Mouse (Mus musculus) liver, embryonic 16.5 days (tissue): ENCODE data around the gene Kitl. TPM values are rescaled to one million over a fixed set of nuclear protein-coding genes. Genes with fewer than 3 reads are reported as not detected.

Experiments used
- ATAC-seq: fragments of 200-750 bp; cut with Nextera tagmentation; 2 replicates; pipeline ENCODE4 v1.8.0; 2017; ENCODE audit warnings: low read depth, mild to moderate bottlenecking, moderate number of reproducible peaks, moderate library complexity
- H3K27ac ChIP-seq: fragments of 300-500 bp; sonication (generic); 2 replicates; pipeline ENCODE4 v1.5.1; 2014; ENCODE audit warnings: mild to moderate bottlenecking, low read length
- H3K27me3 ChIP-seq: fragments of 300-500 bp; sonication (generic); 2 replicates; pipeline ENCODE4 v1.6.1; 2014; ENCODE audit warnings: low read depth, low read length, mixed read lengths; ENCODE audit not compliant: control insufficient read depth, insufficient read depth
- H3K36me3 ChIP-seq: fragments of 300-500 bp; sonication (generic); 2 replicates; pipeline ENCODE4 v1.6.1; 2014; ENCODE audit warnings: mild to moderate bottlenecking; ENCODE audit not compliant: control insufficient read depth, insufficient read depth
- H3K4me1 ChIP-seq: fragments of 300-500 bp; sonication (generic); 2 replicates; pipeline ENCODE4 v1.6.1; 2014; ENCODE audit warnings: low read depth, low read length, mixed read lengths; ENCODE audit not compliant: control insufficient read depth
- H3K4me2 ChIP-seq: fragments of 300-500 bp; sonication (generic); 2 replicates; pipeline ENCODE4 v1.6.1; 2014; ENCODE audit warnings: low read depth, low read length, mixed read lengths
- H3K4me3 ChIP-seq: fragments of 300-500 bp; sonication (generic); 2 replicates; pipeline ENCODE4 v1.5.1; 2014; ENCODE audit warnings: low read depth, mild to moderate bottlenecking, low read length
- H3K9ac ChIP-seq: fragments of 300-500 bp; sonication (generic); 2 replicates; pipeline ENCODE4 v1.6.1; 2014; ENCODE audit warnings: low read depth, low read length
- H3K9me3 ChIP-seq: fragments of 300-500 bp; sonication (generic); replicated peaks from 2 replicates; pipeline ENCODE4 v1.6.1; 2016; ENCODE audit warnings: low read length; ENCODE audit not compliant: control insufficient read depth
- WGBS: fragments of 180-500 bp; shearing (Covaris S2); extraction: QIAGEN DNeasy Blood & Tissue Kit; methylation state at CpG from one replicate; pipeline ENCODE4 v1.1.7; 2014; ENCODE audit not compliant: insufficient replicate concordance; 5-methylcytosine and 5-hydroxymethylcytosine counted together
- polyA plus RNA-seq: library from polyadenylated mRNA; unstranded; fragments of >200 nt; fragmentation: Nextera tagmentation; extraction: Ambion mirVana; gene quantifications from 2 replicates; pipeline ENCODE4 v1.2.1, GENCODE M21; 2015

Kitl gene
- polyA plus RNA-seq, 1 experiment from 2014 or later = 6.3 TPM

DNA sequence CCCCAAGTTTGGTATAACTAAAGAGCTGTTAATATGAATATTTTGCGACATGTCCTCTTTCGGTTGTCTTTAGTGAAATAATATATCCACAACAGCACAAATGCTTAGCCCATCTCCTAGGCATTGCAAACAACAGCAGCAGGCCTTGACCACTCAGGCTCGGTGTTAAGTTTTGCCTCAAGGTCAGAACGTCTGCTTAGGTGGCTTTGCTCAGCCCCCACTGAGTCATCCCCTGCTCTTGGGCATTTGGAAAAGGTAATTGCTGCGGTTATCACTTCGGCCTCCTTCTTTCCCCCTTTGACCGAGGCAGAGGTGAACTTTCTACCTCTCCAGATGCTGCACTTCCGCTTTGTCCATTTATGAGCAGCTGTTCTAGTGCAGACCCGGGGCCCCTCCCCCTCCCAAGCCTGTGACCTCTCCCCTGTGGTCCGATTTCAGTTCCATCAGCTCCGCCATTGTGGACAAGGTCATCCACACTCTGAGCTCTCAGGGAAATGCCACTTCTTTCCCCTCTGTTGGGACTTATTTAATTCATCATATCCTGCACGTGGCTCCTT, 23.0 kb downstream of the Kitl start:
- 55% methylated on average over 12 of the region's 12 CpGs for WGBS

DNA sequence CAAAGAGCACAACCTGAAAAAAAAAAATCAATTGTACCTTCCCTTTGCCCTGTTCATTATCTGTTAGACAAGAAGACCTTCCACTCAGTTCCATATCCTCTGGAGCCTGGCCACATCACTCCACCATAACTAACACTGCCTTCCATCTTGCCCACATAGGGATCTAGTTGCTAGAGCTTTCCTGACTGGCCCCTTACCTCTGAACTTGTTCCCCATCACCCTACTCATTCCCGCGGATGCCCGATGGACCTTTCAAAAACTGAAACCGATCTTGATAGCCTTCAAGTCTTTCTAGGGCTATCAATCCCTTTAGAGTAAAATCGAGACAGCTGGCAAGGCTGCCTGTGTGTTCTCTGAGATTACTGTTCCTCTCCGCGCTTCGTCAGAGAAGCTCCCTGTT, 23.6 kb downstream of the Kitl start:
- Histone ChIP-seq H3K4me2 (no peak overlapping the region), H3K4me1 (peaks cover 2% of the 10 kb centered on the region; the same call in 1 of the 2 replicates), H3K9ac (no peak overlapping the region), H3K27ac (peak overlapping the region; percentile 30; the same call in 1 of the 2 replicates), H3K27me3 (no peaks in the 10 kb centered on the region), H3K4me3 (no peak overlapping the region), H3K36me3 (no peaks in the 10 kb centered on the region), H3K9me3 (no peaks in the 10 kb centered on the region)
- ATAC-seq = peak; percentile 31; the same call in 1 of the 2 replicates
- 69% methylated on average over 8 of the region's 8 CpGs for WGBS

More for the DNA sequence above, 23.0 kb downstream of the Kitl start:
- peak; percentile 58 for ATAC-seq
- peaks cover 2% of the 10 kb centered on the region; the same call in 1 of the 2 replicates for H3K4me1 ChIP-seq
- peak overlapping the region; percentile 10; the same call in 1 of the 2 replicates for H3K27ac ChIP-seq
- no peak overlapping the region for H3K9ac ChIP-seq
- H3K36me3 ChIP-seq = no peaks in the 10 kb centered on the region
- H3K4me2 ChIP-seq = no peak overlapping the region
- no peaks in the 10 kb centered on the region for H3K27me3 ChIP-seq
- no peaks in the 10 kb centered on the region for H3K9me3 ChIP-seq
- H3K4me3 ChIP-seq = no peak overlapping the region

DNA sequence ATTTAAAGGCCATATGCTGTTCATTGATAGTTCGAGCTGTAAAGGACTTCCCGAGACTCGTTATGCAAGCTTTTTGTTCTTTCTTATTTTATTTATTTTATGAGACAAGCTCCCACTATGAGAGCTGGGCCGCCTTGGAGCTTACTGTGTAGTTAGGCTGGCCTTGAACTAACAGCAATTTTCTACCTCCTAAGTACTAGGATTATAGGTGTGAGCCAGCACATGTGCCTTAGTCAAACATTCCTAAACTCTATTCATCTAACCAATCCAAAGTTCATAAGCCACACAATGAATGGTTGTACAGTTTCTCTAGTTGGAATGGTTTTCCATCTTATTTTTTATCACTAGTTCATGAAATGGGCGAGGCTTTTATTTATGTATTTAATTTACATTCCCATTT, 28.3 kb downstream of the Kitl start:
- H3K9ac ChIP-seq = no peak overlapping the region
- no peak overlapping the region for H3K27ac ChIP-seq
- no peak for ATAC-seq
- no peak overlapping the region for H3K4me3 ChIP-seq
- no peaks in the 10 kb centered on the region for H3K36me3 ChIP-seq
- 60% methylated on average over 5 of the region's 5 CpGs for WGBS
- no peaks in the 10 kb centered on the region for H3K9me3 ChIP-seq
- H3K4me1 ChIP-seq = peaks cover 2% of the 10 kb centered on the region; the same call in 1 of the 2 replicates
- no peak overlapping the region for H3K4me2 ChIP-seq
- no peaks in the 10 kb centered on the region for H3K27me3 ChIP-seq

DNA sequence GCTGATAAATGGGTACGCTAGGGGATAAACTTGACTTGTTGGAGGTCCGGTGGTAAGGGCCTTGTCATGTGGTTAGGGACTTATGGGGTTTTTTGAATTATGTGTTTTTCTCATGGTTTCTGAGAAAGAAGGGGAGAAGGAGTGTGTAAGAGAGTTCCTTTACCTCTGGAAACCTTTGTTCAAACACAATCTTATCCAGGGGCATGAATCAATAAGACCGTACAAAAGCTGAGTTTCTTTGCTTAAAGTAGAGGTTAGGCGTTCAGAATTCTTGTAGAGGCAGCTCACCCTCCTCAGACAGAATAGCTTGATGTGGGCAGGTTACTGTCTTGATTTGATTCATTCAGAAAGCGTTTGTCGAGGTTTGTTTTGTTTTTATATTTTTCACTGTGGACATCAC, 28.7 kb downstream of the Kitl start:
- no peak overlapping the region for H3K27ac ChIP-seq
- H3K36me3 ChIP-seq = no peaks in the 10 kb centered on the region
- no peak overlapping the region for H3K4me3 ChIP-seq
- H3K4me2 ChIP-seq = no peak overlapping the region
- H3K9me3 ChIP-seq = no peaks in the 10 kb centered on the region
- no peaks in the 10 kb centered on the region for H3K27me3 ChIP-seq
- H3K4me1 ChIP-seq = peaks cover 2% of the 10 kb centered on the region; the same call in 1 of the 2 replicates
- ATAC-seq = no peak
- no peak overlapping the region for H3K9ac ChIP-seq
- 62% methylated on average over 6 of the region's 6 CpGs for WGBS

DNA sequence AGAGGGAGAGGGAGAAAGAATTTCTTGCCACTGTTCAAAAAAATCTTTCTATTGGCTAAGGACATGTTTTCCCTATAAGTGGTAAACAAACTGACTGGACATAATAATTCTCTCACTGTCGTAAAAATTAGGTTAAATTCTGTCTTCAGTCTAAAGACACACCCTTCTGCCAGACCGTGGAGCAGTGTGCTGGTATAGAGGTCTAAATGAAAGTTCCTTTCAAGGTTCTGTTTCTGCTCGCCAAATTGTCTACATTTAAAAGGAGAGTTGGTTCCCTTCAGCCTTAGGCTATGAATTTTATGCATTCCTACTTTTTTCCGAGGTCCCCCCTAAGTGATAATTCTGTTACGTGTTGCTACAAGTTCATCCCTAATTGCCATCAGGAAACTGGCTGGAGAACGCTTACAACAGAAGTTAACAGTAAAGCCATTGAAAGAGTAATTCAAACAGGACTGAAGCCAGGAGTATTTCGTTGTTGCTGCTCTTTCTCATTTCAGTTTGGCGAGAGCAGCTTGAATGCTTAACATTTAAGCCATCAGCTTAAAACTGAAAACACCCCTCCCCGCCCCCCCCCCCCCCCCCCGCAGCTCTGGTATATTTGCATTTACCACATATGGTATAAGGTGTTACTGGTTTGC, 35.8 kb downstream of the Kitl start:
- Histone ChIP-seq H3K27me3 (no peaks in the 10 kb centered on the region), H3K4me2 (no peak overlapping the region), H3K36me3 (no peaks in the 10 kb centered on the region; the same call in 1 of the 2 replicates), H3K27ac (no peak overlapping the region), H3K9ac (no peak overlapping the region), H3K4me3 (no peak overlapping the region), H3K9me3 (no peaks in the 10 kb centered on the region), H3K4me1 (no peaks in the 10 kb centered on the region)
- ATAC-seq = no peak
- 58% methylated on average over 9 of the region's 10 CpGs for WGBS

DNA sequence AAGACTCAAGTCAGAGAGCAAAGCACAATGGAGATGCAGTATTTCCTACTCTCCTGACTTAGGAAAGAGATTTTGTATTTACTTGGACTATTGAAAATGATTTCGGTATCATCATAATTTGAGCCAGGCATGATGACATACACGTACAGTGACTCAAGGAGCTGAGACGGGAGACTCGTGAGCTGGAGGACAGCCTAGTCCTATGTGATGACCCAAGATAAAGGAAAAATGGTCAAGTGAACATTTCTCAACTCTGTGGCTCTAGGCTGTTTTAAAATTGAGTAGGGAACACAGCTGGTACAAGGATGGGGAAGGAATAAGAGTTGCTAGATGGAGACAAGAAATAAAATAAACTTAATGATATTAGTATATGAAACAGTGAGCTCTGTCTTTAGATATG, 37.0 kb downstream of the Kitl start:
- 78% methylated on average over 4 of the region's 4 CpGs for WGBS

DNA sequence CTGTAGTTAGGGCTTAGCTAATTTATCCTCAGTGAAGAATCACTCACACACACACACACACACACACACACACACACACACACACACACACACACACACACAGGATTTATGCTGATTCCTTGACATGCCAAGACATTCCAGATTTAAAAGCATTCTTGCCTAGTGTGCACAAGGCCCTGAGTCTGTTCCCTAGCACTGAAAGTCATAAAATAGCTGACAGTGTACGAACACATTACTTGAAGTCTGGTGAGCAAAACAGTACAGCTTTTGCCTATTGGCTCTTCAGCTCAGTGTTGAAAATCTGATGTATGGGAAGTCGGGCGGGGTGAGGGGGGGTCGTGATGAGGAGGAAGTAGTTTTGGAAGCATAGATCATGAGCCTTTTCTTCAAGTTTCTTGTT, 37.5 kb downstream of the Kitl start:
- Histone ChIP-seq H3K9ac (no peak overlapping the region), H3K27me3 (no peaks in the 10 kb centered on the region), H3K36me3 (no peaks in the 10 kb centered on the region; the same call in 1 of the 2 replicates), H3K4me3 (no peak overlapping the region), H3K4me2 (no peak overlapping the region), H3K27ac (no peak overlapping the region), H3K9me3 (no peaks in the 10 kb centered on the region), H3K4me1 (no peaks in the 10 kb centered on the region)
- 64% methylated on average over 4 of the region's 4 CpGs for WGBS
- ATAC-seq = no peak

More for the DNA sequence above, 37.0 kb downstream of the Kitl start:
- Histone ChIP-seq H3K27ac (no peak overlapping the region), H3K27me3 (no peaks in the 10 kb centered on the region), H3K4me3 (no peak overlapping the region), H3K4me2 (no peak overlapping the region), H3K9me3 (no peaks in the 10 kb centered on the region), H3K4me1 (no peaks in the 10 kb centered on the region), H3K36me3 (no peaks in the 10 kb centered on the region; the same call in 1 of the 2 replicates), H3K9ac (no peak overlapping the region)
- ATAC-seq = no peak

DNA sequence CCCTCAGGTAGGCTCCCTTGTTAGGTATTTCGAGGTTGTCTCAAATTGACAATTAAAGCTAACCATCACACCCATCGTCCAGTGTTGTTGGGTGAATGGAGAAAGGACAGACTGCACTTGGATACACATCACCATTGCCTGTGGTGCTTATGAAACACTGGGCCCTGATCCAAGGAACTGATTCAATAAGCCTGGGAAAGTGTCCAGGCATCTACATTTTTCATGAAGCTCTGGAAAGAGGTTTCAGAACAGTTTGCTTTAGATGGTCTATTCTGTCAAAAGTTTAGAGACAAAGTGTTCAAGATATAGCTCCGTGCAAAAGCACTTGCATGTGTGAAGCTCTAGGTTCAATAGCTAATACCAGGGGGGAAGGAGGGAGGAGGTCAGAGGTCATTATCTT, 38.6 kb downstream of the Kitl start:
- Histone ChIP-seq H3K9me3 (no peaks in the 10 kb centered on the region), H3K27me3 (no peaks in the 10 kb centered on the region), H3K36me3 (no peaks in the 10 kb centered on the region; the same call in 1 of the 2 replicates), H3K4me2 (no peak overlapping the region), H3K4me3 (no peak overlapping the region), H3K4me1 (no peaks in the 10 kb centered on the region), H3K9ac (no peak overlapping the region), H3K27ac (no peak overlapping the region)
- ATAC-seq = no peak
- 64% methylated on average over 3 of the region's 3 CpGs for WGBS

DNA sequence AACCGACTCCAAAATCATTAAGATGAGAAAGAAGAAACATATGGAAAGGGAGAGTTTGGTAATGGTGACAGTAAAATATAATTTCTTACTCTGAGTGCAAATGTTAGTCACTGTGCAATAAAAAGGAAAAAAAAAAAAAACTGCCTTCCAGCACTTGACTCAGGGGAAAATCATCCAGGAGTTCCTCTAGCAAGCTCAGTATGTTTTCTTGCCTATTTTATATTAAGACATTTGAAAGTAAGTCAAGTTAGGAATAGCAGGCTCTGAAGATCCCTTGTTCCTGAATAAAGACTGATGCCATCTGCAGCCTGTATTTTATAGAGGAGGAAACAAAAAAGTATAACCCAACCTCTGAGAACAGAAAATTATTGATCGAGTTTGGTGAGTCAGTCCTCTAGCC, 39.7 kb downstream of the Kitl start:
- no peak overlapping the region for H3K9ac ChIP-seq
- no peaks in the 10 kb centered on the region for H3K9me3 ChIP-seq
- no peak overlapping the region for H3K4me3 ChIP-seq
- no peak overlapping the region for H3K27ac ChIP-seq
- WGBS = 64% methylated on average over 2 of the region's 2 CpGs
- H3K4me2 ChIP-seq = no peak overlapping the region
- H3K36me3 ChIP-seq = no peaks in the 10 kb centered on the region; the same call in 1 of the 2 replicates
- H3K27me3 ChIP-seq = no peaks in the 10 kb centered on the region
- no peaks in the 10 kb centered on the region for H3K4me1 ChIP-seq
- no peak for ATAC-seq
